Mouse (Mus musculus): Measurements from ENCODE around the gene Il1r1. TPM values are rescaled to one million over a fixed set of nuclear protein-coding genes. Genes with fewer than 3 reads are reported as not detected.

Gene Il1r1
- polyA plus RNA-seq, 1 experiment from 2014 or later, result 0.51 TPM

GRCm38 (mm10) chr1:40311123-40311522 lies 86.2 kb downstream of the Il1r1 start:
- no peak overlapping the region for H3K4me3 ChIP-seq (ENCODE audit: low read depth, low read length)
- no peaks in the 10 kb centered on the region for H3K36me3 ChIP-seq (ENCODE audit: control insufficient read depth, insufficient read depth, low read length)
- H3K9me3 ChIP-seq (ENCODE audit: control insufficient read depth, low read length), result no peaks in the 10 kb centered on the region
- no peak overlapping the region for H3K9ac ChIP-seq (replicated peaks; ENCODE audit: low read depth, low read length)
- no peak overlapping the region for H3K4me2 ChIP-seq (ENCODE audit: low read depth, low read length)
- 93% methylated on average over 3 of the region's 3 CpGs for WGBS
- no peak overlapping the region for H3K27ac ChIP-seq (ENCODE audit: low read depth, low read length)
- no peaks in the 10 kb centered on the region for H3K27me3 ChIP-seq (ENCODE audit: control insufficient read depth, insufficient read depth, low read length)
- ATAC-seq (ENCODE audit: low read depth), result no peak
- H3K4me1 ChIP-seq (ENCODE audit: control insufficient read depth, insufficient read depth, low read length), result no peaks in the 10 kb centered on the region

DNA sequence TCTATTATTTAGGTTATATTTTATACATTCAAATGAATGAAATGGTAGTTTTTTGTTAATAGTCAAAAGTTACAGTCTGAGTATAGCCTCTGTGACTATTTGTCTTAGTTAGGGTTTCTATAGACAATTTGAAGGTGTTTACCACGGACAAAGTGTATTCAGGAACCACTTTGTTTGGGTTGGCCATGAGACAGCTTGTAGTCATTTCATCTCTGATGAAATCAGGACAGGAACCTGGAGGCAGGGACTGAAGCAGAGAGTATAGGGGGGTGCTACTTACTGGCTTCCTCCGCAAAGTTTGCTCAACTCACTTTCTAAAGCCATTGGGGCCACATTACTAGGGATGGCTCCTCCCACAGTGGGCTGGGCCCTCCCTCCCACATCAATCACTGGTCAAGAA lies 86.7 kb downstream of the Il1r1 start:
- ATAC-seq (ENCODE audit: low read depth), result no peak
- 89% methylated on average over 2 of the region's 2 CpGs for WGBS
- H3K4me2 ChIP-seq (ENCODE audit: low read depth, low read length), result no peak overlapping the region
- H3K36me3 ChIP-seq (ENCODE audit: control insufficient read depth, insufficient read depth, low read length), result no peaks in the 10 kb centered on the region
- no peaks in the 10 kb centered on the region for H3K4me1 ChIP-seq (ENCODE audit: control insufficient read depth, insufficient read depth, low read length)
- H3K9ac ChIP-seq (replicated peaks; ENCODE audit: low read depth, low read length), result no peak overlapping the region
- no peaks in the 10 kb centered on the region for H3K27me3 ChIP-seq (ENCODE audit: control insufficient read depth, insufficient read depth, low read length)
- no peaks in the 10 kb centered on the region for H3K9me3 ChIP-seq (ENCODE audit: control insufficient read depth, low read length)
- H3K4me3 ChIP-seq (ENCODE audit: low read depth, low read length), result no peak overlapping the region
- H3K27ac ChIP-seq (ENCODE audit: low read depth, low read length), result no peak overlapping the region

- Histone ChIP-seq H3K36me3 (ENCODE audit: control insufficient read depth, insufficient read depth, low read length) (no peaks in the 10 kb centered on the region), H3K4me3 (ENCODE audit: low read depth, low read length) (no peak overlapping the region), H3K27me3 (ENCODE audit: control insufficient read depth, insufficient read depth, low read length) (no peaks in the 10 kb centered on the region), H3K9ac (replicated peaks; ENCODE audit: low read depth, low read length) (no peak overlapping the region), H3K27ac (ENCODE audit: low read depth, low read length) (no peak overlapping the region), H3K9me3 (ENCODE audit: control insufficient read depth, low read length) (no peaks in the 10 kb centered on the region), H3K4me1 (ENCODE audit: control insufficient read depth, insufficient read depth, low read length) (no peaks in the 10 kb centered on the region), H3K4me2 (ENCODE audit: low read depth, low read length) (no peak overlapping the region)
- 84% methylated on average over 12 of the region's 12 CpGs for WGBS
- ATAC-seq (ENCODE audit: low read depth), result no peak
Measured at GRCm38 (mm10) chr1:40314016-40314415, 89.1 kb downstream of the Il1r1 start.

GRCm38 (mm10) chr1:40317657-40318056 lies 92.8 kb downstream of the Il1r1 start:
- no peak for ATAC-seq (ENCODE audit: low read depth)
- Histone ChIP-seq H3K27ac (ENCODE audit: low read depth, low read length) (no peak overlapping the region), H3K4me2 (ENCODE audit: low read depth, low read length) (no peak overlapping the region), H3K9ac (replicated peaks; ENCODE audit: low read depth, low read length) (no peak overlapping the region), H3K4me1 (ENCODE audit: control insufficient read depth, insufficient read depth, low read length) (no peaks in the 10 kb centered on the region), H3K9me3 (ENCODE audit: control insufficient read depth, low read length) (no peaks in the 10 kb centered on the region), H3K27me3 (ENCODE audit: control insufficient read depth, insufficient read depth, low read length) (no peaks in the 10 kb centered on the region), H3K36me3 (ENCODE audit: control insufficient read depth, insufficient read depth, low read length) (no peaks in the 10 kb centered on the region), H3K4me3 (ENCODE audit: low read depth, low read length) (no peak overlapping the region)
- 93% methylated on average over 8 of the region's 8 CpGs for WGBS

GRCm38 (mm10) chr1:40321824-40322223 lies 96.9 kb downstream of the Il1r1 start:
- Histone ChIP-seq H3K9me3 (ENCODE audit: control insufficient read depth, low read length) (no peaks in the 10 kb centered on the region), H3K4me3 (ENCODE audit: low read depth, low read length) (no peak overlapping the region), H3K27ac (ENCODE audit: low read depth, low read length) (no peak overlapping the region), H3K27me3 (ENCODE audit: control insufficient read depth, insufficient read depth, low read length) (peaks cover 17% of the 10 kb centered on the region), H3K9ac (replicated peaks; ENCODE audit: low read depth, low read length) (no peak overlapping the region), H3K4me2 (ENCODE audit: low read depth, low read length) (no peak overlapping the region), H3K4me1 (ENCODE audit: control insufficient read depth, insufficient read depth, low read length) (0 out of 2 replicates have a peak, but pooled peaks cover 8% of the 10 kb centered on the region), H3K36me3 (ENCODE audit: control insufficient read depth, insufficient read depth, low read length) (no peaks in the 10 kb centered on the region)
- 82% methylated on average over 6 of the region's 6 CpGs for WGBS
- ATAC-seq (ENCODE audit: low read depth), result no peak

GRCm38 (mm10) chr1:40322543-40322942 lies 97.7 kb downstream of the Il1r1 start:
- Histone ChIP-seq H3K4me1 (ENCODE audit: control insufficient read depth, insufficient read depth, low read length) (0 out of 2 replicates have a peak, but pooled peaks cover 8% of the 10 kb centered on the region), H3K9me3 (ENCODE audit: control insufficient read depth, low read length) (no peaks in the 10 kb centered on the region), H3K4me2 (ENCODE audit: low read depth, low read length) (no peak overlapping the region), H3K9ac (replicated peaks; ENCODE audit: low read depth, low read length) (no peak overlapping the region), H3K36me3 (ENCODE audit: control insufficient read depth, insufficient read depth, low read length) (no peaks in the 10 kb centered on the region), H3K27me3 (ENCODE audit: control insufficient read depth, insufficient read depth, low read length) (peaks cover 17% of the 10 kb centered on the region), H3K27ac (ENCODE audit: low read depth, low read length) (no peak overlapping the region), H3K4me3 (ENCODE audit: low read depth, low read length) (no peak overlapping the region)
- 96% methylated on average over 3 of the region's 3 CpGs for WGBS
- no peak for ATAC-seq (ENCODE audit: low read depth)

DNA sequence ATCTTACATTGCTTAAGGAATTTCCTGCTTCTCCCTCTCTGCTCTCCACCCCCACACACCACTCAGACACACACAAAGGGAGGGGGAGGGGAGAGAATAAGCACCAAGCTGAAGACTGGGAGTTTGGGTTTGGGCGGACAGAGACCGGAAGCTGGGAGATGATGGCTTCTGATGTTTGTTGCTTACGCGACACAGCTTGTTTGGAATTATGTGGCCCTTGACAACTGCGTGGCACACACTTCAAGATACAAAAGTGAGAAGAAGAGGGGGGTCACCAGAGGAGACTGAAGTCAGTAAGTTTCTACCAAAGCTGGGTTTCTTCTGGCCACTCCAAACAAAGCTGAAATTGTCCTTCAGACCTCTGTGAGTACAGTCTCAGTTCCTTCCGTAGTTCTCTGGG lies 99.6 kb downstream of the Il1r1 start, which contains the start of gene Il1rl2:
TSS of gene Il1rl2 (plus strand) at position 154 of the 400 bp plus-strand sequence.
- H3K9ac ChIP-seq (replicated peaks; ENCODE audit: low read depth, low read length), result no peak within 1 kb of the TSS; the same call in 1 of the 2 replicates
- 50% methylated on average over 6 of the region's 6 CpGs for WGBS

DNA sequence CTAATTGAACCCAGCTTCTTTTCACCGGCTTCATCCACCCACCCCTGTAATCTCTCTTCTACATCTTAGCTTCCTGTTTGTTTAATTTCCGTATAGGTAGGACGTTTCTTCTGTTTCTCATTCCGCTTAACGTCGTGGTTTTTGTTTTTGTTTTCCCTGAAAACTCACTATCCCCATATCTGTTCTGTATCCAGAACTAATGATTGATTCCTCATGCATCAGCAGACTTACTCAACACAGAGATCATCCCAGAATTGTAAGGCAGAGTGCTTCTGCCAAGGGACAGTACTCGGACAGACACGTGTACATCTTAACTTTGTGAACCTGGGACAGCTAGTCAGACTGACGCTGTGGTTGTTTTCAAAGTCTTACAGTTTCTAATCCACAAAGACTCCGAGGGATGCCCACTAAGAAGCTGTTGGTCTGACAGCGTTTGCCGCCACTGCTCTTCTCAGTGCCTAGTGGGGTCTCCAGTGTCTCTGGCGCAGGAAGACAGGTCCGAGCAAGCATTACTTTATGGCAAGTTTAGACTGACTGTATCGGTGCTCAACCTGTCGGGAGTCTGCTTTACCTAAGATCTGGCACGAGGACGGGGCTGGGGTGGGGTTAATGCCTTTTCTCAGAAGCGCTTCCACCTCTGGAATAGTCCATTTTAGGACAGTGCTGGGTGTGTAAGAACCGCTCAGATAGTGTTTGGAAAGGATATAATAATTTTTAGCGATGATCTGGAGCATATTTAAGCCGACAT lies 100.2 kb downstream of the Il1r1 start:
- ATAC-seq (ENCODE audit: low read depth), result no peak
- Histone ChIP-seq H3K27me3 (ENCODE audit: control insufficient read depth, insufficient read depth, low read length) (peaks cover 17% of the 10 kb centered on the region), H3K4me2 (ENCODE audit: low read depth, low read length) (peak overlapping the region; percentile 70), H3K4me3 (ENCODE audit: low read depth, low read length) (peak overlapping the region; percentile 35), H3K4me1 (ENCODE audit: control insufficient read depth, insufficient read depth, low read length) (0 out of 2 replicates have a peak, but pooled peaks cover 8% of the 10 kb centered on the region), H3K9me3 (ENCODE audit: control insufficient read depth, low read length) (no peaks in the 10 kb centered on the region), H3K27ac (ENCODE audit: low read depth, low read length) (no peak overlapping the region), H3K36me3 (ENCODE audit: control insufficient read depth, insufficient read depth, low read length) (no peaks in the 10 kb centered on the region), H3K9ac (replicated peaks; ENCODE audit: low read depth, low read length) (peak overlapping the region; percentile 32; the same call in 1 of the 2 replicates)
- 13% methylated on average over 22 of the region's 22 CpGs for WGBS

More for the DNA sequence above, 99.6 kb downstream of the Il1r1 start, which contains the start of gene Il1rl2:
- ATAC-seq (ENCODE audit: low read depth), result no peak
- Histone ChIP-seq H3K27ac (ENCODE audit: low read depth, low read length) (no peak within 1 kb of the TSS), H3K4me1 (ENCODE audit: control insufficient read depth, insufficient read depth, low read length) (0 out of 2 replicates have a peak, but pooled peaks cover 8% of the 10 kb centered on the region), H3K36me3 (ENCODE audit: control insufficient read depth, insufficient read depth, low read length) (no peaks in the 10 kb centered on the region), H3K27me3 (ENCODE audit: control insufficient read depth, insufficient read depth, low read length) (peaks cover 17% of the 10 kb centered on the region), H3K9me3 (ENCODE audit: control insufficient read depth, low read length) (no peaks in the 10 kb centered on the region), H3K4me3 (ENCODE audit: low read depth, low read length) (peak within 1 kb of the TSS; percentile 35), H3K4me2 (ENCODE audit: low read depth, low read length) (peak within 1 kb of the TSS; percentile 70)

DNA sequence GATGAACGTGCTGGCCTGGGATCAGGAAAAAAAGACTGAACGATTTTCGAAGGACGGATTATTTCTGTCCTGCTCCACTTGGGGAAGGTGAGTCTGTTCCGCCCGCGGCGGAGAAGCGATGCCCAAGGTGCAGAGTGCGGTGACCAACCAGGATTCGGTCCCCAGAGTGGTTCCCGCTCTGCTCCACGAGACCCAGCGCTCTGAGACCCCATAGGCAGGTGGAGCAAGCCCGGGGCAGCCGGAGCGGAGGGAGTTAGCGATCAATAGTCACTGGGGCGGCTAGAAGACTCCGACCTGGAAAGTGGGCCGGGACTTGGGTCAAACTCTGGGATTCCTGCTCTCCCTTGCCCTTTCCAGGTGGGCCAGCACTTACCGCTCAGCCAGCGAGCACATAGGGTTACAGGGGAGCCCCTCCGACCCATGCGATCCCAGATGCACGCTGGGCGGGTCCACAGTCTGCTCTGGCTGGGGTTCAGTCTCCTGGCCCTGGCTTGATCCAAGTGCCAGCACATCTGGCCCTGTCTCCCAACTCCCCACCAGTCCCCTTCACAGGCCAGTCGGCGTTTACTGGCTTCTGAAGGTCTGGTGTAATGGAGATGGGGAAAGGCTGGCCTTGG lies 100.9 kb downstream of the Il1r1 start:
- Histone ChIP-seq H3K9me3 (ENCODE audit: control insufficient read depth, low read length) (no peaks in the 10 kb centered on the region), H3K4me1 (ENCODE audit: control insufficient read depth, insufficient read depth, low read length) (0 out of 2 replicates have a peak, but pooled peaks cover 8% of the 10 kb centered on the region), H3K9ac (replicated peaks; ENCODE audit: low read depth, low read length) (peak overlapping the region; percentile 32; the same call in 1 of the 2 replicates), H3K36me3 (ENCODE audit: control insufficient read depth, insufficient read depth, low read length) (no peaks in the 10 kb centered on the region), H3K4me3 (ENCODE audit: low read depth, low read length) (peak overlapping the region; percentile 35), H3K4me2 (ENCODE audit: low read depth, low read length) (peak overlapping the region; percentile 70), H3K27me3 (ENCODE audit: control insufficient read depth, insufficient read depth, low read length) (peaks cover 17% of the 10 kb centered on the region), H3K27ac (ENCODE audit: low read depth, low read length) (no peak overlapping the region)
- WGBS, result 2% methylated on average over 29 of the region's 29 CpGs
- ATAC-seq (ENCODE audit: low read depth), result no peak

All from neural tube, embryonic 14.5 days (tissue).